Mouse (Mus musculus) mouse trophoblast stem cell (cell line): ENCODE measurements around the gene Olfr773.
"Not testable (repeated sequence)": the region's sequence is repeated elsewhere in the genome, so short reads cannot be mapped to it uniquely, and the experiment has no call there.

ENCODE experiments used
- in situ Hi-C, 2 experiments: fragments of 300-500 bp; cut with MseI, MboI; formaldehyde crosslinking; loops; 2 replicates in 1 of 2; 3 replicates in 1 of 2; pipeline ENCODE4 v1.15.1; 2025

The Olfr773 gene

DNA sequence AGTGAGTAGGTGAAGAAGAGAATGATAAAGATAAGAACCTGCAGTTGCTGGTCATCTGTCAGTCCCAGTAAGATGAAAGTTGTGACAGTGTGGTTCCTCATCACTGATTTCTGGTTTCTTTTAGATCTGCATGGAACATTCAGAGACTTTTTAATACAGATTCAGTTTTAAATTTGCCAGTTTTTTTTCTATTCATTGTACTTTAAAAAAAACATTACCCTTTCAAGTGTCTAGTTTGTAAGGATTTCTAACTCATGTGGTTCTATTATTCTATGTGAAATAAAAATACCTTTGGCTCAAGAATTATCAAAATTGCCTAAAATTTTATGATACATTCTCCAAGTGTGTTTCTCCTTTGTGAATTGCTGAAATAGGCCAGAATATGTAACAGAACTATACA is at the start of gene Olfr773:
Olfr773 (minus strand) TSS at position 101 of the 400 bp plus-strand sequence.
- in situ Hi-C loops: not testable (repeated sequence)

- in situ Hi-C loops: no loop called here
Measured at GRCm38 (mm10) chr10:129235904-129236303, 48.7 kb upstream of the Olfr773 start, which contains the start of gene Olfr774. Gene Olfr774, plus strand, starts transcription at chr10:129236204.

GRCm38 (mm10) chr10:129230737-129231136 is 43.5 kb upstream of the Olfr773 start:
- in situ Hi-C loops: no loop called here

DNA sequence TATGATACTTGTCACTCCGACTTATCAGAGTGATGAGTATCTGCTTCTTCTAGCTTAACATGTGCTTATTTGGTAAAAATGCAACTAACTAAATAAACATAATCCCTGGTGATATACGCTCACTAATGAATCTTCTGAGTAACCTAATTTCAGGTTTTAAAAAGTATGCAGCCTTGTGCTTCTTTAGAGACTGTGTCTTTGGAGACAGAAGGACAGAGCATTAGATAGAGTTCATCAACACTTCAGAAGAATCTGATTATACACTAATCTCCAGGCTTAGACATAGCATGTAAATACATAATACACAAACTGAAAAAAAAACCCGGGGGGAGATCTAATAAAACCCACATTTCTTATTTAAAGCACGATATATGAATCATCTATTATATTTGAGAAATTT is 9.4 kb downstream of the Olfr773 start, which contains the start of gene Olfr772:
Olfr772 (minus strand) TSS at position 101 of the 400 bp plus-strand sequence.
- in situ Hi-C loops: not testable (repeated sequence)

DNA sequence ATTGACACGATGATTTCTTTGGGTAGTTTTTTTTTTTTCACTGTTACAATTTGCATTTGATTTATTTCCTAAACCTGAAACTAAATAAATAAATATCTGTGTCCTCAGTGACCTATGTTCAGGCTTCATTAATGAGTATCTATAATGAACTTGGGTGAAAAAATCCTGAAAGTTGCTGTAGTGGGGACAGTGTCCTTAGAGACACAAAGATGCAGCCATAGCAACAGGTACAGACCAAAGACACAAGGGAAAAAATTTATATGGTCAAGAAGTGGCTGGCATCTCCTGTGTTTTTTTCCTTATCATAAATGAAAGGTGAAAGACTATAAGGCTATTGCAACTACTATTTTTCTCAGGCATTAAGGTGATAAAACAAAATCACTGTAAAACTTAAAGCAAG is 22.6 kb downstream of the Olfr773 start, which contains the start of gene Olfr771:
Olfr771 (minus strand) TSS at position 101 of the 400 bp plus-strand sequence.
- in situ Hi-C loops: no loop called here

DNA sequence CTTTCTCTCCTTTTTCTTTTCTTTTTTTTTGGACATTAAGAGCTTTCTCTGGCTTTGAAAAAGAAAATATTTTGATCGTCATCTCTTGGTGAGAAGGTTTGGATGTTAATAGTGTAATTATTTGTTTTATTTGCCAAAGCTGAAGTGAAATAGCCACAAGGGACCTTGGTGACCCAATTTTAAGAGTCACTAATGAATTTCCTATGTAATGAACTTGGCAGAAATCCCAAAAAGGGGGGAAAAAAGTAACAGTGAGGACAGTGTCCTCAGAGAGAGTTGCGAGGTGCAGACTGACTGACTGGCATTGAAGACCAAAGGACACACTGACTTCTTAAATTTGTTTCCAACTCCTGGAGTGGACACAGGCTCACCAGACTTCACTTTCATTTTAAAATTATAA is 48.3 kb downstream of the Olfr773 start, which contains the start of gene Olfr770:
Olfr770 (minus strand) TSS at position 101 of the 400 bp plus-strand sequence.
- in situ Hi-C loops: no loop called here
